Mouse (Mus musculus) gastrocnemius, postnatal 25 days (tissue): Measurements from ENCODE around the gene Gm28043. TPM values are rescaled to one million over a fixed set of nuclear protein-coding genes. Genes with fewer than 3 reads are reported as not detected.
A peak's percentile ranks its signal among the peaks of the same experiment; 100 is the strongest.
"Not testable (repeated sequence)": the region's sequence is repeated elsewhere in the genome, so short reads cannot be mapped to it uniquely, and the experiment has no call there.

Experiments
- DNase-seq: peaks from one replicate; pipeline ENCODE4 v3.0.0; 2022
- long read RNA-seq, 2 experiments: library from polyadenylated mRNA; stranded (forward); transcript quantifications; one replicate each; pipeline ENCODE4 v2.0.0; 2021
- total RNA-seq, 2 experiments: library from RNA; stranded (reverse); gene quantifications; 1 replicate in 1 of 2; 2 replicates in 1 of 2; pipeline ENCODE4 v1.2.3; 2021

Gene Gm28043
- 1 to 10 TPM in 1 of 2 experiments, under 1 TPM in 1; 0.67 to 1.0 TPM for total RNA-seq
- long read RNA-seq, experiment 1, result 0 reads
- long read RNA-seq, experiment 2, result 0 reads

DNA sequence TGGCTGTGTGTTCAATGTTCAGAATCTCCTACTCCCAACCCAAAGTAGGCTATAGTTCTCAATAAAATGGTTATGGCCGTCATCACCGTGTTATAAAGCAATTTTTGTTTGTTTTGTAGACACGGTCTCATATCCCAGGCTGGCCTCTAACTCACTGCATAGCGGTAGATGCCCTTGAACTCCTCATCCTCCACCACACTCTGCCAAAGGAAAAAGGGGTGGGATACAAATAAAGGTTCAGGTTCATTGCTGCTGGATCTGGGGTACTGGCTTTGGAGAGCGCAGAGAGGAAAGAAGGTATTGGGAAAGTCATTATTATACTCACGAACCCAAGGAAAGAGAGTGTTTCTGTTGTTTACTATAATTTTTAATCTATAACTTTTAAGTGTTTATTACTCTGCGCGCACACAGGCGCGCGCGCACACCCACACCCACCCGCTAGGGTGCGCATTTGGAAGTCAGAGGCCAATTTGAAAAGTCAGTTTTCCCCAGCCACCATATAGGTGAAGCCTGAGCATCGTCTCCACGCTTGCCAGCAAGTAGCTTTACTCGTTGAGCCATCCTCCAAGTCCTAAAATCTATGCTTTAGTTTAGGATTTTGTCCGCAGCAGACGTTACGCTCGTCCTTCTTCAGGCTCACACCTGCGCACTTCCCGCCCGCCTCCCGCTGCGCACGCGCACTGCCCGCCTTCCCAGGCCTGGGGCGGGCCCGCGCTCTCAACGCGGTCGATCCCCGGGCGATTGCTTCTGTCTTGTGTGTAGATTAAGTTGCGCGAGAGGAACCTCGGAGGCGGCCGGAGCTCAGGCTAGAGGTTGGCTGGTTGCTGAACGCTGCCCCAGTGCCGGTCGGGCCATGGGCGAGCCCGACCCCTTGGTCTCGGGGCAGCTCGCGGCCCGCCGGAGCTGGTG lies at the start of gene Gm28043, which contains the start of gene Rnf8:
Gene Gm28043, plus strand, starts transcription at position 762 of the 909 bp plus-strand sequence.
Gene Rnf8, plus strand, starts transcription at position 676 of the 909 bp plus-strand sequence.
- DNase-seq, result peak; percentile 92

DNA sequence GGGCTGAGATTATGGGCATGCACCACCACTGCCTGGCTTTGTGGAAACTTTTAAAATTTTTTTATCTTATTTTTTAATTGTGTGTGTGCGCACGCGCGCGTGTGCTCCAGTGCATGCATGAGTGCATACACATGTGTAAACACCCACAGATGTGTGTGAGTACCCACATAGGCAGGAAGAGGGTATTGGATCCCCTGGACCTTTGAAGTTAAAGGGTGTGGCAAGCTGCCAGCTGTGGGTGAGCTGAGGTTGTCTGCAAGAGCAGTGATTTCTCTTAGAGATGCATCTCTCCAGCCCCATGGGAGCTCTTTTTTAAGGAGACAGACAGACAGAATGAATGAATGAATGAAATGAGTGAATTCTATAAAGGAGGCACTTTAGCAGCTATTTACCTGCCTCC lies 49.2 kb upstream of the Gm28043 start:
- no peak for DNase-seq

DNA sequence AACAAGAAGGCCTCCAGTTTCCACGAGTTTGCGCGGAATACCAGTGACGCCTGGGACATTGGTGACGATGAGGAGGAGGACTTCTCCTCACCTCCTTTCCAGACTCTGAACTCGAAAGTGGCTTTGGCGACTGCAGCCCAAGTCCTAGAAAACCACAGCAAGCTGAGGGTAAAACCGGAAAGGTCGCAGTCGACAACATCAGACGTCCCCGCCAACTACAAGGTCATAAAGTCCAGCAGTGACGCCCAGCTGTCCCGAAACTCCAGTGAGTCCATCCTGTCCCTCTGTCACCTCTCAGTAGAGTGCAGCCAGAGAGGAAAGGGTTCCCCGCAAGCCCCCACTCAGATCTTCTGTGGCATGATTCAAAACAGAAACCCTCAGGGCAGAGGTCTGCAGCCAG lies 46.2 kb upstream of the Gm28043 start:
- DNase-seq, result no peak

DNA sequence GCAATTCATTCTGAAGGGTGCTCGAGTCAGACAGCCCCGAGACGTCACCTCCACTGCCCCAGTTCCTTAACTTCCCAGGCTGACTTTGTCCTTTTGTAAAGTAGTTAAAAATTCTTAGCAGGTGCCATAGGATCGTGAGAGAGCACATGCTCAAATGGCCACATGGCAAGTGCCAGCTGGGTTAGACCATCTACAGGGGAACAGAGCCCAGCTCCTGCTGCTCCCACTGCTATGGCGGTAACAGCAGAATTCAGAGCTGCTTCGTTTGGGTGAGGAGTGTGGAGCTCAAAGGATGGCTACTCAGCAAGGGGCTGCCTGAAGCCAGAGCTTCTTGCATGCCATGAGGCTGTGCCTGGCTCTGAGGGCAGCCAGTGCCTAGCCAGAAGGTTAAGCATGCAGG lies 44.8 kb upstream of the Gm28043 start:
- no peak for DNase-seq

DNA sequence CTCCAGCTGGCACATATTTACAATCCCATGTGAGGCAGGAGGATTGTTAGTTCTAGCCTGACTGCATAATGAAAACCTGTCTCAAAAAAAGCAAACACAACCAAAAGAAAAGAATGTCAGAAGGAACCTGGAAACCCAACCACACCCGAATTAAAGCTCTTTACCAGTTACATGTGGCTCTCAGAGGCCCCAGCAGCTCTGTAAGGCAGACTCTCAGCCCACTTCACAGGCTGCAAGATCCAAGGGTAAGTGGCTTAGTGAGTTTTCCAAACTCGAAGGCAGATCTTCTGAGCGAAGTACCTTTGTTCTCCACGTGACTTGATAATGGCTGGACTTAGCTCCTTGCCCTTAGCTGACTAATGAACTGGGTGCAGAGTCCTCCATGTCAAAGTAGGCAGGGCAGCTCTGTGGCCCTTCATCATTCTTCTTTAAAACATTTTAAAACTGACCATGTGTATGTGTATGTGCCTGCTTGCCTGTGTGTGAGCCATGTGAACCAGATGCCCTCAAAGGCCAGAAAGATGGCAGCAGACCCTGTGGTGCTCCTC lies 35.0 kb upstream of the Gm28043 start:
- DNase-seq, result no peak

DNA sequence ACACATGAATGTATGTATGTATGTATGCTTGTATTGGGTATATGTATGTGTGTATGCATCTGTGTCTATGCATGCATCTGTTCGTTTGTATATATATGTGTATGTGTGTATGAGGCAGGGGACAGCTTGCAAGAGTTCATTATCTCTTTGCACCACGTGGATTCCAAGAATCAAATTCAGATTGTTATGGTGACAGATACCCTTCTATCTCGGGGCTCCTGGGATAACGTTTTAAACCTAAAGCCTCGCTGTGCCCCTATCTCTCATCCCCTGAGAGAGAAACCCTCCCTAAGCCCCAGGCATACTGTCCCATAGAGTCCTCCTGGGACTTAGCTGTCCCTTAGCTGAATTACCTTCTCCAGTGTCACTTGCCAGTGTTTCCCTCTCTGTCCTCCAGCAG lies 31.1 kb upstream of the Gm28043 start:
- DNase-seq, result no peak

DNA sequence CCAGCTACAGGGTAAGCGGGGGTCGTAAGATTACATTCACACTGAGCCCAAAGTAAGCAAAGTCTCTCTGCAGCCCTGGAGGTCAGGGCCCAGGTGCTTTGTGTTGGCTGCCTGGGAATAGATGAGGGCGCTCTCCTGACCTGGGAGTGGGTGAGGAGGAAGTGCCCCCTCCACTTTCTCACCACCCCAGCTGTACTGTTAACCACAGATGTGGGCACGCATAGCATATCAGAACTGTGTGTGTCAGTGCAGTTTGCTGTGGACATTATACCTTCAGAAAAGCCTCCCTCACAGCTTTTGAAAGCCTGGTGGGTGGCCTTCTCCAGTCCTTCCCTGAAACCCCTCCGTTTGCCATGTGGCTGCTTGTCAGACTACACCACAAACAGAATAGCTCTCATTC lies 30.4 kb upstream of the Gm28043 start:
- no peak for DNase-seq

GRCm38 (mm10) chr17:29584737-29585136 lies 29.9 kb upstream of the Gm28043 start:
- DNase-seq, result no peak

- no peak for DNase-seq
Measured at GRCm38 (mm10) chr17:29585446-29585845, 29.2 kb upstream of the Gm28043 start.

DNA sequence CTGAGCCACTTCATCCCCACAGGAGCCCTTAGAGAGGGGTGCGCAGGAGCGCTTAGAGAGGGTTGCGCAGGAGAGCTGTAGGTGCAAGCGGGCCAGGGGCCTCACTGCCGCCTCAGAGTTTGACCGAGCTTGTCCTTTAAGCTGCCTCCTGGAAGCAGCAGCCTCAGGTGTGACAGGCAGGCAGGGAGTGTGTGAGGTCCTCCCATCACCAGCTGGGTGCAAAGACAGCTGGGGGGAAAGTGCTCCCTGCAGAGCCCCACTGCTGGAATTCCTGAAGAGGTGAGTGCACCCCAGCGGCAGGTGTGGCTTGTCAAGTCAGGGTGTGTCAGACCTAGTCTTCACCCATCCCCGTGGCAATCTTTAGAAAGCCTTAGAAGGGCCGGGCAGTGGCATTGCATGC lies 27.8 kb upstream of the Gm28043 start:
- DNase-seq, result no peak

DNA sequence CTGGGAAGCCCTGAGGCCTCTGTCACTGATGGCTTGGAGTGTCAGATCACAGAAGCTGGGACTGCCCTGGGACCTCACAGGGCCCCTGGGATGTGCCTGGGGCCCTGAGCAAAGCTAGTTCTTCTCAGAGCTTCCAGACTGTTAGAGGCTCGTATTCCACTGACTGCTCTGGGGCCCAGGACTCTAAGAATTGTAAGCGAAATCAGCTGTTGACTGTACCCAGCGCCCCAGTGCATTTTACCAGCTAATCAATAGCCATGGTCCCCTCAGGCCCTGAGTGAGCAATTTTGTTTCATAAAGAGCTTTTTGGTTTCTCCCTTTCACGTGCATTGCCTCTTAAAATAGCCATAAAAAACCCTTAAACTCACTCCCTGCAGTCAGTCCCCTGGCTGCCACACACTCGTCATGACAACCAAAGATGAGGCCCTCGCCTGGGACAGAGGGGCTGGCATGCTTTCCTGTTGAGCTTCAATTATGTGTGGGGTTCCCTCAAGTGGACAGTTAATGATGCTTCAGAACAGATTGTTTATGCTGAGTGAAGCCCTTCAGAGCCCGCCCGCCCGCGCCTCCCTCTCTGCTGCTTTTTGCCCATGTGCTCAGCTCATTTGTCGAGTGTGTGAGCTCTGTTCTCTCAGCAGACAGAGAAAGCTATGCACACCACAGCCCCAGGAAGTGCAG lies 25.3 kb upstream of the Gm28043 start:
- DNase-seq, result no peak

DNA sequence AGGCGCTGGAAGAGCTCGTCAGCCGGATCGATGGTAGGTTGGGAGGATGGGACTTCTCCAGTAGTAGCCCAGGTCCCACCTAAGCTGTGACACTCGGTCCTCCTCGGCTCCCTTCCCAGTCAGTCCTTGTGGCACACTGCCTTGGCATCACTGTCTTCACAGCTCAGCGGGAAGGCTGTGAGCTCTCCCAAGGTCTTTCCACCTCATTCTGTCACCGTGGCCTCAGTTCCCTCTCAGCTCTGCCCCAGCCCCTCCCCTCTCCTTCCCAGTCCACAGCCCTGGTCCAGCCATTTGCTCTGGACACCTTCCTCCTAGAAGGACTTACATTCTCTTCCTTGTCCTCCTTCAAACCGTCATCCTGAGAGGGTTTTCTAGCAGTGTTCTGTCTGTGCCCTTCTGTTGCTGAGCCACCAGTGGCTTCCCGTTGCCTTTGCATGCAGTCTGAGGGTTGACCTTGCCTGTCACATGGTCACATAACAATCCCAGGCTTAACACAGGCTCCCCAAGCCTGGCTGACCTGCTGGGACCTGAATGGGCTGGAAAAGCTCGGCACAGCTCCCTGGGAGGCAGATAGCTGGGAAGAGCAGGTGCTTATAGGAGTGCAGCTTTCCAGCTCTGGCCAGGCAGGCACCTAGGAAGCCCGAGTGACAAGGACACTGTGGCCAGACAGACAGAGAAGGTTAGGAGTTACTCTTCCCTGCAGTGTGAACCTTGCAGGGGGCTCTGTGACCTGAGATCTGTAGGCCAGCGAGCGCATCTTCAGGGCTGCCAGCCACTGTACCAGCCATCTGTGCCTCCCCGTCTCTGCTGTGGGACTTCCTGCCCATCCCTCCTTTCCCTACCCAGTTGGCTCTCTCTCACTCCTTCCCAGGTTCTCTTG lies 18.5 kb upstream of the Gm28043 start:
- no peak for DNase-seq

DNA sequence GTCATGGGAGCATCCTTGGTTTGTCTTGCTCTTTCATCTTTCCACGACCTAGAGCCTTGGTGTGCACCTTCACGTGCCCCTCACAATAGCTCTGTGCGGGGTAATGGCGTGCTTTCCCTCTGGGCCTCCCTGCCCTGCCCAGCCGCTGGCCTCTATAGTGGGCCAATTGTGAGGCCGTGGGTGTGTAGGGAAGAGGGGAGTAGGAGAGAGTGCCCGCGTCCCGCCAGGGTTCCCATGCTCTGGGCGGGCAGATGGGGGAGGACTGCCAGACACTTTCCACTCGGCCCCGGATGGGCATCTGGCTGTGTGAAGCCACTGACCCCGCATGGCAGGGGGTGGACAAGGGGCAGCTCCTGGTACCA lies 17.9 kb upstream of the Gm28043 start:
- DNase-seq, result no peak

DNA sequence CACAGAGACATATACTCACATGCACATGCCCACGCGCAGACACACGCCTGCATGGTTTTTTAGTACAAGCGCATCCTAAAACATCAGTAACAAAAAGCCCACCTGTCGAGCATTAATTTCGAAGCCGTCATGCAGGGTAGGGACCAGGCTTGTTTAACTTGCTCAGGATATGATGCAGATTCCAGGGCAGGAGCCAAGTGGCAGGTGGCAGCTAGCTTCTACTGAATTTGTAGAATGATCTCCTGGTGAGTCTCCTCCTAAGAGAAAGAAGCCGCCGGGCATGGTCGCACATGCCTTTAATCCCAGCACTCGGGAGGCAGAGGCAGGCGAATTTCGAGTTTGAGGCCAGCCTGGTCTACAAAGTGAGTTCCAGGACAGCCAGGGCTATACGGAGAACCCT lies 15.6 kb upstream of the Gm28043 start:
- no peak for DNase-seq

GRCm38 (mm10) chr17:29599537-29599936 lies 15.1 kb upstream of the Gm28043 start:
- DNase-seq, result no peak

- DNase-seq, result peak; percentile 26
Measured at GRCm38 (mm10) chr17:29601391-29601790, 13.3 kb upstream of the Gm28043 start.

DNA sequence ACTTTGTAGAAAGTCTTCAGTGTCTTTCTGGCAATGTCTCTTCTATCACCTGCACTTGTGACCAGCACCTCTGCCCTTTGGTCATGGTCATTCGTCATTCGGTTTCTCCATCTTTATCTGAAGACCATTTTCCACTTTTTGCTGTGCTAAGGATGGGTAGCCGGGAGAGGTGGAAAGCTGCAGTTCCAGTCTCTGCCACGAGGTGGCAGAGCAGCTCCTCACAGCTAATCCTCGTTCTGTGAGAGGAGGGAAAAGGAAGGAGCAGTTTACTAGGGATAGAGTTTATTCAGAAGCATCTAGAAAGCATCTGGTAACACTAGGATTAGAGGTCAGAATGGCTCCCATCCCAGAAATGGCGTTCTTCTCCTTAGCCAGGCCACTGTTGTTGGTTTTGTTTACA lies 11.4 kb upstream of the Gm28043 start:
- peak; percentile 46 for DNase-seq

GRCm38 (mm10) chr17:29613453-29613852 lies 1.2 kb upstream of the Gm28043 start:
- not testable (repeated sequence) for DNase-seq

DNA sequence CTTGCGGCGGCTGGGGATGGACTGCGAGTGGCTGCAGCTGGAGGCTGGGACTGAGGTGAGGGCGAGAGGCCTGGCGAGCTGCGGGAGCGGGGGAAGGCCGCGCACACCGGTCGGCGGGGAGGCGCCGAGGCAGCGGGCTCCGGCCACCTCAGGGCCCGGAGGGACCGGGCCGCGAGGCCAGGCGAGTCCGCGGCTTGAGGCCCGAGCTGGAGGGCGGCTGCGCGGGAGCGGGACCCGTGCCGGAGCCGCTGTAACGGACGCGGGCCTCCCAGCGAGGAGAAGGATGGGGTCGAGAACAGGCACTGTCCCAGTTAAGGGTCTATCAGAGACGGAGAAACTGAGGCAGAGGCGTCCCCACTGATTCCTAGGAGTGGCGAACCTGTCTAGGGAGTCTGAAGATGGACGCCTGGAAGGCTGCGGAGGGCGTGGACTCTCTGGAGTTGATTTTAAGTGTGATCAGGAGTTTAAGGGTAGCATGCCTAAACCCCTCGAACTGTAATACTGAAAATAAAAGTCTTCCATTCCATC lies 412 bp downstream of the Gm28043 start:
- DNase-seq, result no peak

- DNase-seq, result no peak
Measured at GRCm38 (mm10) chr17:29615616-29616015, 940 bp downstream of the Gm28043 start.

DNA sequence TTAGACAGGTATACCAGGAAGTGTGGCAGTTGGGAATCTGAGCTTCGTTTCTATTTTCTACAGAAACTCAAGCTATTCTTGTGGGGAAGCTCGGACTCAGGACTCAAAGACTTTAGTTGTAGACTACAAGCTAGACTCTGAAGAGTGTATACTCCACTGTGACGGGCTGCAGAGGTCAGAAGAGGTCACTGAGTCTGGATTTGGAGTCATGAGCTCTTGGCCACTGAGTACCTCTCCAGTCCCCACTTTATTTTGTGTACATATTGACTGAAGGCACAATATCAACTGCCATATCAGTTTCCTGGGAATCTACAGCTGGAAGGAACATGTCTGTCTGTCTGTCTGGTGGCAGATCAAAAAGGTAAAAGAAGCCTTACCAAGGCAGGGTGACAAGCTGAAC lies 4.6 kb downstream of the Gm28043 start:
- no peak for DNase-seq

GRCm38 (mm10) chr17:29623488-29623887 lies 8.8 kb downstream of the Gm28043 start:
- no peak for DNase-seq
